Mouse (Mus musculus) right cerebral cortex, adult 18-20 months (tissue): ENCODE results near the gene Phka1.
"Not testable (repeated sequence)": the region's sequence is repeated elsewhere in the genome, so short reads cannot be mapped to it uniquely, and the experiment has no call there.

ENCODE experiments used
- DNase-seq: peaks from one replicate; pipeline ENCODE4 v3.0.0; 2022; ENCODE audit warnings: mixed read lengths

Phka1 gene

GRCm38 (mm10) chrX:102643823-102644572 is at the start of gene Phka1:
TSS of gene Phka1 (minus strand) at chrX:102644246.
- DNase-seq, result peak; percentile 68

- DNase-seq, result peak; percentile 4
These were observed 45.2 kb upstream of the Phka1 start for GRCm38 (mm10) chrX:102689252-102689651.

- DNase-seq, result not testable (repeated sequence)
These were observed 42.8 kb upstream of the Phka1 start, which contains the start of gene Gm3880 for GRCm38 (mm10) chrX:102686872-102687271. TSS of gene Gm3880 (minus strand) at chrX:102686972.

- DNase-seq, result not testable (repeated sequence)
These were observed 40.7 kb upstream of the Phka1 start for GRCm38 (mm10) chrX:102684706-102685105.

GRCm38 (mm10) chrX:102666641-102667040 is 22.6 kb upstream of the Phka1 start:
- DNase-seq, result no peak

- no peak for DNase-seq
These were observed 16.7 kb upstream of the Phka1 start for GRCm38 (mm10) chrX:102660712-102661111.

GRCm38 (mm10) chrX:102645691-102646090 is 1.6 kb upstream of the Phka1 start:
- DNase-seq, result no peak

GRCm38 (mm10) chrX:102645146-102645545 is 1.1 kb upstream of the Phka1 start:
- DNase-seq, result no peak

GRCm38 (mm10) chrX:102644573-102644951 is 516 bp upstream of the Phka1 start:
- DNase-seq, result no peak

GRCm38 (mm10) chrX:102601269-102601668 is 42.8 kb downstream of the Phka1 start:
- DNase-seq, result no peak

- DNase-seq, result no peak
These were observed 55.5 kb downstream of the Phka1 start for GRCm38 (mm10) chrX:102588560-102588959.

- no peak for DNase-seq
These were observed 72.9 kb downstream of the Phka1 start for GRCm38 (mm10) chrX:102571186-102571585.

- DNase-seq, result no peak
These were observed 87.1 kb downstream of the Phka1 start for GRCm38 (mm10) chrX:102556906-102557305.

- DNase-seq, result no peak
These were observed 134.8 kb downstream of the Phka1 start for GRCm38 (mm10) chrX:102509205-102509604.

GRCm38 (mm10) chrX:102504644-102505481 is 139.2 kb downstream of the Phka1 start, which contains the start of gene Hdac8:
TSS of gene Hdac8 (minus strand) at chrX:102505359.
- DNase-seq, result peak; percentile 45

- DNase-seq, result no peak
These were observed 139.9 kb downstream of the Phka1 start for GRCm38 (mm10) chrX:102504179-102504578.

- DNase-seq, result no peak
These were observed 149.9 kb downstream of the Phka1 start for GRCm38 (mm10) chrX:102493992-102494730.

GRCm38 (mm10) chrX:102485575-102485974 is 158.5 kb downstream of the Phka1 start:
- no peak for DNase-seq

- DNase-seq, result no peak
These were observed 164.4 kb downstream of the Phka1 start for GRCm38 (mm10) chrX:102479665-102480064.

- DNase-seq, result peak; percentile 34
These were observed 165.1 kb downstream of the Phka1 start for GRCm38 (mm10) chrX:102478965-102479364.

- DNase-seq, result no peak
These were observed 165.6 kb downstream of the Phka1 start for GRCm38 (mm10) chrX:102478481-102478880.

- peak; percentile 62 for DNase-seq
These were observed 167.3 kb downstream of the Phka1 start for GRCm38 (mm10) chrX:102476784-102477183.

- DNase-seq, result peak; percentile 23
These were observed 168.5 kb downstream of the Phka1 start for GRCm38 (mm10) chrX:102475555-102475954.
